Mouse (Mus musculus) left cerebral cortex, adult 2 months (tissue): ENCODE measurements around the gene Flcn. TPM values are rescaled to one million over a fixed set of nuclear protein-coding genes. Genes with fewer than 3 reads are reported as not detected.
A peak's percentile ranks its signal among the peaks of the same experiment; 100 is the strongest.

Experiments
- DNase-seq, 2 experiments: peaks; one replicate each; pipeline ENCODE4 v3.0.0; 2021 to 2022; ENCODE audit warnings: low spot score in 2 of 2, mixed read lengths in 1 of 2; ENCODE audit errors: extremely low spot score in 1 of 2
- H3K27ac ChIP-seq: fragments of 200-600 bp; 2 replicates; pipeline ENCODE4 v1.8.1; 2022
- H3K4me3 ChIP-seq: fragments of 200-600 bp; 2 replicates; pipeline ENCODE4 v1.8.1; 2022
- CTCF ChIP-seq: fragments of 200-600 bp; IDR thresholded peaks from 2 replicates; pipeline ENCODE4 v1.8.1; 2022; ENCODE audit warnings: antibody characterized with exemption, mild to moderate bottlenecking, moderate library complexity
- intact Hi-C: fragments of 180-260 bp; cut with DNase I; formaldehyde crosslinking; loops from one replicate; pipeline ENCODE4 v1.15.1; 2025
- total RNA-seq, 2 experiments: library from RNA; stranded (reverse); gene quantifications; 2 replicates each; pipeline ENCODE4 v1.2.3; 2021

Flcn gene
- total RNA-seq, 2 experiments from 2014 or later: 45.8 to 49.1 TPM

DNA sequence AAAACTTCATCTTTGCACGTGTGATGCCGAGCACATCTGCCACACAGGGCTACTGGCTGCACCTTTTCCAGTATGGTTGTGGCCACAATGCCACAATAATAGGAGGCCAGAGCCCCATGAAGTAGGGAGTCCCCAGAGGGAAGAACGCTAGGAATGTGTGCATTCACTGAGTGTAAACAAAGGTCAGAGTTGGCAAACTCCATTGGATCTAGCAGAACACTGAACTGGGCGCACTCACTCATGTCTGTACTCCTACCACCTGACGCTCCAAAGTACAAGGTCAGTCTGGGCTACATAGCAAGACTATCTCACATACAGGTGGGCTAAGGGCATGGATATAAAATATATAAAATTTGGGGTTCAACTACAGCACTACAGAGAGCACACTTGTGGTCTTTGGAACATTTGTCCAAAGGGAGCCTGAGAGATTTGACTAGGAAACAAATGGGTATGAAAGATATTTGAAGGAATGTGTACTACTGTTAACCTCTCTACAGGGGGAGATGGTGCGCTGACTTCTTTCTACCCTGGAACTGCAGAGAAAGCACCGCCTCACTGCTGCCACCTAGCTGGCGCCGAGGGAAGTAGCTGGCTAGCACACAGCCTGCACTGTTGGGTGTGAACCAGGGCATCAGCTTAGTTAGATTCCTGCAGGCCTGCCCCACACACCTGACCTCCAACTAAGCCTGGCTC is 31.5 kb downstream of the Flcn start:
- peak; percentile 56 to 68 for DNase-seq
- intact Hi-C loops: no loop called here
- peak; percentile 93 for TF ChIP-seq CTCF
- Histone ChIP-seq H3K4me3 (no peak overlapping the region), H3K27ac (no peak overlapping the region)

DNA sequence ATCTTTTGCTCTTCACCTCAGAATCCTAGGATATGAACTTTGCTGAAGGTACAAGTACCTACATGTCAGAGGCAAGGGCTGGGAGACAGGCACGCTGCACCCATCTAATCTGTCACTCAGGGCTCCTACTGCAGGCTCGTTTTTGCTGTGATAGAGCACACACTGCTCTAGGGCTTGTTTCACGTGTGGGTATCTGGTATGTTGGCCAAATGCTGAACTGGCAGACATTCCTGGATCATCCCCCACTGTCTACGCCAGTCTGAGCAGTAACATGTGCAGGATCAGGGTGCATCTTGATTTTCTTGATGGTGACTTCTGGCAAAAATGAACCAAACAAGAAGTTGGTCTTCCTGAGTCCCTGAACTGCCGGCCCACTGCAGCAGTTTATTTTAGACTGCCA is 32.6 kb downstream of the Flcn start:
- H3K27ac ChIP-seq: no peak overlapping the region
- TF ChIP-seq CTCF: no peak
- intact Hi-C loops: no loop called here
- DNase-seq: no peak
- H3K4me3 ChIP-seq: no peak overlapping the region

DNA sequence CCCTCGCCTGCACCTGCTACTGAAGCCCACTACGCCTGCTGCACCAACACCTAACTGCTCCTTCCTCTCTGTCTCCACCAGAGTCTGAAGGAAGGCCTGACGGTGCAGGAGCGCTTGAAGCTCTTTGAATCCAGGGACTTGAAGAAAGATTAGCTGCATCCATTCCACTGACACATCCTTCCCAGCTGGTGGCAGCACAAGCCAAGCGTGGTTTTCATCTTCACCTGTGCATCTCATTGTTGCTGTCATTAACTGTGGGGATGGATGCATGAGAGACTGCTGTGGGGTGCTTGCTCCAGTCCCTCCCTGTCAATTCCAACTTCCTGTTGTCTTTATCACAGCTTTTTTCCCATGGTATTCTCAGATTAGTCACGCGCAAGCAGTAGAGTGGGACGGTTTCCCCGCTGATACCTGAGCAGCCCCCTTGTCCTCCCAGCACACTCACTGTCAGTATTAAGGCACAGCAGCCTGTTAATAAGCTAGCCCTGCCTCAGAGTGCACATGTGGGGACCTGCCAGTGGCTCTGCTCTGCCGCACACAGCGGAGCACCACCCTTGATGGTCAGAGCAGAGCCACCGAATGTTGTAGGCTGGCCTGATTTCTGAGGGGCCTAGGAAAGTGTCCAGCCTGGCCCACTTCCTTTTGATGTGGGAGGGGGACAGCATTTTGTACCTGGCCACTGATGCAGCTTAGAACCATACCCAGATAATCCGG is 34.2 kb downstream of the Flcn start:
- intact Hi-C loops: no loop called here
- 0 out of 2 replicates have a peak overlapping the region, but pooled peaks have one; percentile 8 for H3K27ac ChIP-seq
- TF ChIP-seq CTCF: peak; percentile 31

DNA sequence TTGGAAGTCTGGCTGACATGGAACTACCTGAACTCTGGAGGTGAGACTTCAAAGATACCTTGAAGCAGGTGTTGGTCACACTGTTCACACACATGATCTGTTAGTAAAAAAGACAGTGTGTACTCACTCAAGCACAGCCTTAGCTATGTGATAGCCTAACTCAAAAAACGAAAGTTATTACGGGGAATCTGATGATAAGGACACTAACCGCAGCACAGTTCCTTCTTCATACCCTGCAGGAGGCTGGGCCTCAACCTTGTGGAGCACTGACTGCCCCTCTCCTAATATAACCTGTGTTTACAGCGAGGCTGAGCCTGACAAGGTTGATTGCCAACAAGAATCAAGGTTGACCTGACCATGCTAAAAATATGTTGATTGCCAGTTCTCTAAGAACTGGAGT is 35.3 kb downstream of the Flcn start:
- DNase-seq: no peak
- intact Hi-C loops: no loop called here
- Histone ChIP-seq H3K27ac (no peak overlapping the region), H3K4me3 (no peak overlapping the region)
- no peak for TF ChIP-seq CTCF

More for the DNA sequence above, 34.2 kb downstream of the Flcn start:
- DNase-seq: no peak
- H3K4me3 ChIP-seq: no peak overlapping the region

DNA sequence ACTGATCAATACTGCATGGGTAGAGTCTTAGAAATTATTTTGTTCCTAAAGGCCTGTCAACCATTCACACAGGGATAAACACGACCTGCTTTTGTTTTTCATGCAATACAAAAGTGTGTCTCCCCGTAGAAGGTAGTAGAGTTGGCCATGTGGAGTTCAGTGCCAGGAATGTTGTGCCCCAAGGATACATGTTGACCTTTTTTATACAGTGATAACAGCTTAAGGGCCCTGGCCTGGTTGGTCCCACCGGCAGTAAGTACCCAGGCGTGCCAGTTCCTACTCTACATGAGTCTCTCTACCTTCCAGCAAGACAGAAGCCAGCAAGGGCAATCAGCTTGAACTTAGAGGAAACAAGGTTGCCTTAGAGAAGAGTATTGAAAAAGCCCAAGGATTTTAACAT is 36.9 kb downstream of the Flcn start:
- intact Hi-C loops: no loop called here

DNA sequence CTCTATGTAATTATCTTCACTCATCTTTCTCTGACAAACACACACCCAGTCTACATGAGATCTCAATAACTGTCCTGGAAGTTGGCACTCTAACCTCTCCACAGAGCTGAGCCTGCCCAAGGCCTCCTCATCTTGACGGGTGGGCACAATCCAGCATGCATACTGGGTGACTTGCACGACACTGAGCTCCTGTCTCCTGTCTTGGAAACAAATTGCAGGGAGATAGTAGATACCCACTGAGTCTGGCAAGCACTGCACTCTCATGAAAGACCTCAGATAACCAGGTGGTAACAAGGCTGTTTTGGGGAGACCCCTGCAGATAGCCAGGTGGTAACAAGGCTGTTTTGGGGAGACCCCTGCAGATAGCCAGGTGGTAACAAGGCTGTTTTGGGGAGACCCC is 37.5 kb downstream of the Flcn start:
- no peak for TF ChIP-seq CTCF
- H3K4me3 ChIP-seq: no peak overlapping the region
- DNase-seq: no peak
- intact Hi-C loops: no loop called here
- no peak overlapping the region for H3K27ac ChIP-seq

More for the DNA sequence above, 36.9 kb downstream of the Flcn start:
- Histone ChIP-seq H3K27ac (no peak overlapping the region), H3K4me3 (no peak overlapping the region)
- TF ChIP-seq CTCF: no peak
- no peak for DNase-seq

DNA sequence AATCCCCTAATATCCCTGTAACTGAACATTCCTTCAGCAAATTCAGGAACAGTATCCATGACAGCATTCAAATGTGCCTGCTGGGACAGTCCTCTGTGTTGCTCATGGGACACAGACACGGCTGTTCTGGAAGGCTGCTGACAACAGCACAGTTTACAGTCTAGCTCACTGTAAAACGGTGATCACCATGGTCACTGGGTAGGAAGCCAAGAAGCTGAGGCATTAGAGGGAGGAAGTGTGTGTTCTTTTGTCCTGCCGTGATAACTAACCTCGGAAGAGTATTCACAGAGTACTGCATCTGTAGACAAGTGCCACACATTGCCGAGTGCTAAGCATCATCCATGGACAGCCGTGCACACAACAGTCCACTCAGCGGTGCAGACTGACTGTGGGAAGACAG is 39.1 kb downstream of the Flcn start:
- intact Hi-C loops: no loop called here
- Histone ChIP-seq H3K4me3 (no peak overlapping the region), H3K27ac (no peak overlapping the region)
- no peak for TF ChIP-seq CTCF
- no peak for DNase-seq

DNA sequence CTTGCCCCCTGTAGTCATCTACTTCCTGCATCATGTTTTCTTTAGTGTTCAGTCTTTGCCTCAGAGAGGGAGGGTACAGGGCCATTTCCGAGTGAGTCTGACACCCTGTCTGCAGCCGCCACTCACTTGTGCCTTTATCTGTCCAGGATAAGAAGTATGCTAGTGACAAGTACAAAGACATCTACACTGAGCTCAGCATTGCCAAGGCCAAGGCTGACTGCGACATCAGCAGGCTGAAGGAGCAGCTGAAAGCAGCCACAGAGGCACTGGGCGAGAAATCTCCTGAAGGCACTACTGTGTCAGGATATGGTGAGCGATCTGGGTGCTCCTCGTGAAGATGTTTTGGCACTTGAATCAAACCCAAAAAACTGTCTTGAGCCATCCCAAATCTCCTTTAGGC is 40.1 kb downstream of the Flcn start:
- no peak for TF ChIP-seq CTCF
- DNase-seq: no peak
- Histone ChIP-seq H3K27ac (peak overlapping the region; percentile 24; the same call in 1 of the 2 replicates), H3K4me3 (no peak overlapping the region)
- intact Hi-C loops: no loop called here

DNA sequence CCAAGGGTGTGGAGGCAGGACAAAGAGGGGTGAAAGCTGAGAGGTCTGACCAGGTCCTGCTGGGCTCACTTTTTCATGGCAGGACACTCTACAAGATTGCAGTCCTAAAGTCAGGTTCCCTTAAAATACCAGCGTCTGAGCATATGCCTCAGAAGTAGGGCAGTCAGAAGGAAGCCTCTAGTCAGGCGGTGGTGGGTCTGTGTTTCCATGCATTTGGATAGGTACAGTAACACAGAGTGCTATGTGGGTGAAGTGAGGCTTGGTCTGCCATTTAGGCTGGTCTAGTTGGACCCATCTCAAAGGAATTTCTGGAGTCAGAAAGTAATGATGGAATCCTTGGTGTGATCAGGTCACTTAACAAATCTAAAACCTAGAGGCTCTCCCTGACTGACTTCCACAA is 40.5 kb downstream of the Flcn start:
- intact Hi-C loops: no loop called here
- no peak for DNase-seq
- Histone ChIP-seq H3K27ac (no peak overlapping the region; the same call in 1 of the 2 replicates), H3K4me3 (no peak overlapping the region)
- TF ChIP-seq CTCF: no peak

DNA sequence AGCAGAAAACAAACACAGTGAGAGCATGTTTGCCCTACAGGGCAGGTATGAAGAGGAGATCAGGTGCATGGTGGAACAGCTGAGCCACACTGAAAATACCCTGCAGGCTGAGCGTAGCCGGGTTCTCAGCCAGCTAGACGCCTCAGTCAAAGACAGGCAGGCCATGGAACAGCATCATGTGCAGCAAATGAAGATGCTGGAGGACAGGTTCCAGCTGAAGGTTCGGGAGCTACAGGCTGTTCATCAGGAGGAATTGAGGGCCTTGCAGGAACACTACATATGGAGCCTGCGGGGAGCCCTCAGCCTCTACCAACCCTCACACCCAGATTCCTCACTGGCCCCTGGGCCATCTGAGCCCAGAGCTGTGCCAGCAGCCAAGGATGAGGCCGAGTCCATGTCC is 49.0 kb downstream of the Flcn start:
- H3K27ac ChIP-seq: peak overlapping the region; percentile 24; the same call in 1 of the 2 replicates
- DNase-seq: no peak
- intact Hi-C loops: no loop called here
- H3K4me3 ChIP-seq: no peak overlapping the region
- no peak for TF ChIP-seq CTCF

DNA sequence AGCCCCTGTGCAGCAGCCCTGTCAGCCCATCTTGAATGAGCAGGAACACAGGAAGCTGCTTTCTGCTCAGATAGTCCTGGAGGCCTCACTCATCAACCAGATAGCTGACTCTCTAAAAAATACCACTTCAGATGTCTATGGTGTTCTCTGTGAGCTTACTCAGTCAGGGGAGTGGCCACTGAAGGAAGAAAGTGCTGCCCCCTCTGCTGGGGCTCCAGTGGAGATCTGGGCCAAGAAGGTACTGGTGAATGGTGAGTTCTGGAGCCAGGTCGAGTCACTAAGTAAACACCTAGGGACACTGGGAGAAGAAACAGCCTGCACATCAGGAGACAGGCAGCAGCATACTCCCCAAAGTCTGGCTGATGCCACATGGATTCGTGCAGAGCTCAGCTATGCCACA is 50.2 kb downstream of the Flcn start:
- no peak for DNase-seq
- no peak for TF ChIP-seq CTCF
- intact Hi-C loops: loop anchor here (10.0 kb wide), 1 partner anchor 235 kb away; the partner anchor contains the start of gene Zkscan17
- H3K4me3 ChIP-seq: no peak overlapping the region
- peak overlapping the region; percentile 44 for H3K27ac ChIP-seq

DNA sequence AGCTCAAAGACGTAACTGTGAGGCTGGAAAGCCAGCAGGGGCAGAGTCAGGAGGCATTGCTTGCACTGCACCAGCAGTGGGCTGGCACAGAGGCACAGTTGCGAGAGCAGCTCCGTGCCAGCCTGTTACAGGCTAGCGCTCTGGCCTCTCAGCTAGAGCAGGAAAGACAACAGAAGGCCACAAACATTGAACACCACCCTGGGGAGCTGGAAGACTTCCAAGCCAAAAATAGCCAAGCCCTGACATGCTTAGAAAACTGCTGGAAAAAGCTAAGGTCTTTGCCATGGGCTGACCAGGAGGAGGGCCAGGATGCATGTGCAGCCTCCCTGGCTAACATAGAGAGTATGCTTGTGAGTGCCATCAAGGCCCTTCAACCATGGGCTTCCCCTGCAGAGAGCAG is 50.6 kb downstream of the Flcn start:
- TF ChIP-seq CTCF: no peak; the same call in none of the 2 replicates
- peak in 1 of 2 experiments; percentile 37 for DNase-seq
- Histone ChIP-seq H3K27ac (peak overlapping the region; percentile 44), H3K4me3 (no peak overlapping the region)
- intact Hi-C loops: loop anchor here (10.0 kb wide), 1 partner anchor 234 kb away; the partner anchor contains the start of gene Zkscan17
